Mouse (Mus musculus) forebrain, embryonic 15.5 days (tissue): Measurements from ENCODE around the gene Zfp61. TPM values are rescaled to one million over a fixed set of nuclear protein-coding genes. Genes with fewer than 3 reads are reported as not detected.
"Not testable (repeated sequence)": the region's sequence is repeated elsewhere in the genome, so short reads cannot be mapped to it uniquely, and the experiment has no call there.

Experiments used
- ATAC-seq: fragments of 200-750 bp; cut with Nextera tagmentation; replicated peaks from 2 replicates; pipeline ENCODE4 v1.8.0; 2017; ENCODE audit warnings: mild to moderate bottlenecking, moderate TSS enrichment, moderate library complexity
- H3K27ac ChIP-seq: fragments of 300-500 bp; sonication (generic); replicated peaks from 2 replicates; pipeline ENCODE4 v1.5.1; 2015; ENCODE audit warnings: mild to moderate bottlenecking, inconsistent platforms
- H3K27me3 ChIP-seq: fragments of 300-500 bp; sonication (generic); 2 replicates; pipeline ENCODE4 v1.6.1; 2015; ENCODE audit warnings: inconsistent platforms
- H3K36me3 ChIP-seq: fragments of 300-500 bp; sonication (generic); 2 replicates; pipeline ENCODE4 v1.6.1; 2015; ENCODE audit warnings: mild to moderate bottlenecking, inconsistent platforms
- H3K4me1 ChIP-seq: fragments of 300-500 bp; sonication (generic); 2 replicates; pipeline ENCODE4 v1.6.1; 2015; ENCODE audit warnings: inconsistent platforms
- H3K4me2 ChIP-seq: fragments of 300-500 bp; sonication (generic); replicated peaks from 2 replicates; pipeline ENCODE4 v1.6.1; 2015; ENCODE audit warnings: mild to moderate bottlenecking, inconsistent platforms
- H3K4me3 ChIP-seq: fragments of 300-500 bp; sonication (generic); 2 replicates; pipeline ENCODE4 v1.5.1; 2015; ENCODE audit warnings: mild to moderate bottlenecking, inconsistent platforms
- H3K9ac ChIP-seq: fragments of 300-500 bp; sonication (generic); replicated peaks from 2 replicates; pipeline ENCODE4 v1.6.1; 2015; ENCODE audit warnings: mild to moderate bottlenecking, inconsistent platforms
- H3K9me3 ChIP-seq: fragments of 300-500 bp; sonication (generic); 2 replicates; pipeline ENCODE4 v1.6.1; 2016; ENCODE audit warnings: inconsistent platforms
- WGBS: fragments of 180-500 bp; shearing (Covaris S2); methylation state at CpG from one replicate; pipeline ENCODE4 v1.1.7; 2015; ENCODE audit warnings: mixed read lengths; 5-methylcytosine and 5-hydroxymethylcytosine counted together
- polyA plus RNA-seq: library from polyadenylated mRNA; unstranded; fragments of >200 nt; fragmentation: Nextera tagmentation; extraction: Ambion mirVana; gene quantifications from 2 replicates; pipeline ENCODE4 v1.2.1, GENCODE M21; 2015

The Zfp61 gene
- polyA plus RNA-seq, 1 experiment from 2014 or later: 51.2 TPM

- Histone ChIP-seq H3K36me3 (peaks cover 79% of the 10 kb centered on the region), H3K4me1 (peaks cover 10% of the 10 kb centered on the region), H3K9me3 (no peaks in the 10 kb centered on the region), H3K4me2 (no peak overlapping the region), H3K27ac (no peak overlapping the region), H3K4me3 (no peak overlapping the region), H3K9ac (no peak overlapping the region), H3K27me3 (no peaks in the 10 kb centered on the region)
- ATAC-seq: no peak
- WGBS: 87% methylated on average over 12 of the region's 12 CpGs
Measured at GRCm38 (mm10) chr7:24293061-24293851, 7.8 kb downstream of the Zfp61 start.

DNA sequence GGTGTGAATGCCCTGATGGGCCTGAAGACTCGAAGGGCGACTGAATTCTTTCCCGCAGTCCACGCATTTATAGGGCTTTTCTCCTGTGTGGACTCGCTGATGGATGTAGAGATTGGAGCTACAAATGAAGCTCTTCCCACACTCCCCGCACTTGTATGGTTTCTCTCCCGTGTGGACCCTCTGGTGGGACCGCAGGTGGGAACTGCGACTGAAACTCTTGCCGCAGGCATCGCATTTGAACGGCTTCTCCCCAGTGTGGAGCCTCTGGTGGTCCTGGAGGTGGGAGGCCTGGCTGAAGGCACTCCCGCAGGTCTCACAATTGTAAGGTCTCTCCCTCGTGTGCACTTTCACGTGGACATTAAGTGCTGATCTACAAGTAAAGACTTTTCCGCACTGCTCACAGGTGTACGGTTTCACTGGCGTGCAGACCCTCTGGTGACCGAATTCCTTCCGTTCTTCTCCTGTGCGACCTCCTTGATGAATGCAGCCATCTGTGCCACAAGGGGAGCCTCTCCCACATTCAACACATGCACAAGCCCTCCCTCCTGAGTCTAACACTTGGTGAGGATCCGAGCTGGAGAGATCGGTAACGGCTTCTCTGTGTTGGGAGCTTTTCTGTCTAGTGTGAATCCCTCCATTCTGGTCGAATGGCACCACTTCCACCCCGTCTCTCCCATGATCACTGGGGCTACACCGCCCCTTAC lies 9.5 kb downstream of the Zfp61 start:
- Histone ChIP-seq H3K4me2 (no peak overlapping the region), H3K4me1 (no peaks in the 10 kb centered on the region), H3K4me3 (no peak overlapping the region), H3K27ac (no peak overlapping the region), H3K36me3 (peaks cover 89% of the 10 kb centered on the region), H3K9ac (no peak overlapping the region), H3K9me3 (no peaks in the 10 kb centered on the region), H3K27me3 (no peaks in the 10 kb centered on the region)
- 89% methylated on average over 27 of the region's 27 CpGs for WGBS
- ATAC-seq: no peak

- ATAC-seq: no peak
- Histone ChIP-seq H3K27me3 (no peaks in the 10 kb centered on the region), H3K27ac (no peak overlapping the region), H3K4me3 (no peak overlapping the region), H3K4me2 (no peak overlapping the region), H3K36me3 (peaks cover 78% of the 10 kb centered on the region), H3K9me3 (no peaks in the 10 kb centered on the region), H3K4me1 (no peaks in the 10 kb centered on the region), H3K9ac (no peak overlapping the region)
- WGBS: 94% methylated on average over 4 of the region's 4 CpGs
Measured at GRCm38 (mm10) chr7:24290106-24290693, 10.8 kb downstream of the Zfp61 start.

DNA sequence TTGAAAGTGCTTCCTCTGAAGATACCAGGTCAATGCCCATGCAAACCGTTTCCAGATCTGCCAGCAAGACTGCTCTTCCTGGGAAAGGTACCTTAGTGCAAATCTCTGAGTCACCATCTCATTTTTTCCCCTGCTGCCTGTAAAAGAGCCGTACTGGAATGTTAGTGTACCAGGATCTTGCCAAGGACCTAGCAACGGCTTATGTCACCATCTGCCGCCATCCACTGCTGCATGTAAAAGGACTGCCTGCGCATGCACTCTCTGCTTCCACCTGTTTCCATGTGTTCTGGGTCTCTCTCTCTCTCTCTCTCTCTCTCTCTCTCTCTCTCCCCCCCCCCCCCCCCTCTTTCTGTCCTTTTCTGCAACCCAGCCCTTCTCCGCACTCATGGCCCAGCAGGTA lies 12.5 kb downstream of the Zfp61 start:
- Histone ChIP-seq H3K4me3 (no peak overlapping the region), H3K27me3 (no peaks in the 10 kb centered on the region), H3K36me3 (peaks cover 62% of the 10 kb centered on the region), H3K9me3 (no peaks in the 10 kb centered on the region), H3K4me2 (no peak overlapping the region), H3K4me1 (no peaks in the 10 kb centered on the region), H3K27ac (no peak overlapping the region), H3K9ac (no peak overlapping the region)
- whole genome bisulfite sequencing: 75% methylated on average over 6 of the region's 6 CpGs
- ATAC-seq: no peak

DNA sequence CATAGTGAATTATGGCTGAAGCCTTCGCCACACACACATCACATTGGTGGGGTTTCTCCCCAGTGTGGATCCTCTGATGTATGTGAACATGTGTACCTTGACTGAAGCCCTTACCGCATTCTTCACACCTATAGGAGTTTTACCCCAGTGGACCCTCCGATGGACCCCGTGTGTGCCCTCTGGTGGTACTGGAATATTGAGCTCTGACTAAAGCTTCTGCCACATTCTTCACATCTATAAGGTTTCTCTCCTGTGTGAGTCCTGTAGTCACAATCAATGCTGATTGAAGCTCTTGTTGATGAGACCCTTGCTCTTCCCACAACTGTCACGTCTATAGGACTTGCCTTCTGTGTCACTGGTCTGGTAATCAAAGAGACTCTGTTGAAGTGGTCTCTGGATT lies 13.4 kb downstream of the Zfp61 start:
- no peaks in the 10 kb centered on the region for H3K4me1 ChIP-seq
- peaks cover 55% of the 10 kb centered on the region for H3K36me3 ChIP-seq
- no peaks in the 10 kb centered on the region for H3K9me3 ChIP-seq
- H3K9ac ChIP-seq: no peak overlapping the region
- WGBS: 85% methylated on average over 5 of the region's 5 CpGs
- no peak overlapping the region for H3K27ac ChIP-seq
- no peak for ATAC-seq
- no peak overlapping the region for H3K4me3 ChIP-seq
- no peak overlapping the region for H3K4me2 ChIP-seq
- H3K27me3 ChIP-seq: no peaks in the 10 kb centered on the region

- H3K9ac ChIP-seq: no peak overlapping the region
- H3K27ac ChIP-seq: no peak overlapping the region
- H3K4me3 ChIP-seq: no peak overlapping the region
- H3K4me2 ChIP-seq: no peak overlapping the region
- H3K4me1 ChIP-seq: no peaks in the 10 kb centered on the region
- no peaks in the 10 kb centered on the region for H3K27me3 ChIP-seq
- peaks cover 48% of the 10 kb centered on the region for H3K36me3 ChIP-seq
- WGBS: 87% methylated on average over 4 of the region's 4 CpGs
- H3K9me3 ChIP-seq: no peaks in the 10 kb centered on the region
- ATAC-seq: no peak
Measured at GRCm38 (mm10) chr7:24286916-24287315, 14.1 kb downstream of the Zfp61 start.

DNA sequence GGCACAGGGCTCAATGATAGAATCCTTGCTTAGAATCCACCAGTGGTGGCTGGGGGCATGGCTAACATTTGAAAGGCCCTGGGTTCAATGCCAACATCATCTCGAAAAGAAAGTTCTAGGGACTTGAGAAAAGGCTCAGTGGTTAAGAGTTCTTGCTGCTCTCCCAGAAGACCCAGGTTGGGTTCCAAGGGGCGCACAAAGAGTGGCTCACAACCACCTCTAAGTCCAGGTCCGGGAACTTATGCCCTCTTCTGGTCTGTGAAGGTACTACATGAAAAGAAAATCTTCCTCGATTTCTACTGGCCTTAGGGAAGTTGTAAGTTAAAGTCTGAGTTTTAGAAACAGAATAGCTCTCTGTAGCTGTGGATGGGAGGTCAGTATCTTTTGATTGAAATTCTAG lies 14.9 kb downstream of the Zfp61 start:
- no peaks in the 10 kb centered on the region for H3K4me1 ChIP-seq
- no peak overlapping the region for H3K9ac ChIP-seq
- H3K36me3 ChIP-seq: peaks cover 40% of the 10 kb centered on the region
- no peaks in the 10 kb centered on the region for H3K27me3 ChIP-seq
- no peak for ATAC-seq
- H3K4me2 ChIP-seq: no peak overlapping the region
- WGBS: 55% methylated on average over 4 of the region's 4 CpGs
- no peak overlapping the region for H3K4me3 ChIP-seq
- no peak overlapping the region for H3K27ac ChIP-seq
- H3K9me3 ChIP-seq: no peaks in the 10 kb centered on the region

GRCm38 (mm10) chr7:24280858-24281145 lies 20.2 kb downstream of the Zfp61 start:
- H3K36me3 ChIP-seq: peaks cover 10% of the 10 kb centered on the region; the same call in 1 of the 2 replicates
- H3K4me1 ChIP-seq: no peaks in the 10 kb centered on the region
- no peak overlapping the region for H3K4me3 ChIP-seq
- WGBS: 52% methylated on average over 4 of the region's 4 CpGs
- no peaks in the 10 kb centered on the region for H3K27me3 ChIP-seq
- H3K27ac ChIP-seq: no peak overlapping the region
- no peak for ATAC-seq
- no peak overlapping the region for H3K9ac ChIP-seq
- no peaks in the 10 kb centered on the region for H3K9me3 ChIP-seq
- no peak overlapping the region for H3K4me2 ChIP-seq

- no peak overlapping the region for H3K4me3 ChIP-seq
- H3K27ac ChIP-seq: no peak overlapping the region
- no peak overlapping the region for H3K9ac ChIP-seq
- no peaks in the 10 kb centered on the region for H3K4me1 ChIP-seq
- 64% methylated on average over 10 of the region's 10 CpGs for WGBS
- H3K4me2 ChIP-seq: no peak overlapping the region
- no peaks in the 10 kb centered on the region for H3K9me3 ChIP-seq
- no peak for ATAC-seq
- no peaks in the 10 kb centered on the region for H3K27me3 ChIP-seq
- peaks cover 10% of the 10 kb centered on the region for H3K36me3 ChIP-seq
Measured at GRCm38 (mm10) chr7:24280031-24280857, 20.8 kb downstream of the Zfp61 start.

GRCm38 (mm10) chr7:24278771-24279170 lies 22.3 kb downstream of the Zfp61 start:
- H3K9me3 ChIP-seq, H3K4me1 ChIP-seq, H3K4me3 ChIP-seq, H3K9ac ChIP-seq, H3K27ac ChIP-seq, H3K4me2 ChIP-seq, ATAC-seq, H3K27me3 ChIP-seq: not testable (repeated sequence)
- peaks cover 21% of the 10 kb centered on the region for H3K36me3 ChIP-seq
- 90% methylated on average over 3 of the region's 3 CpGs for WGBS

GRCm38 (mm10) chr7:24274456-24274855 lies 26.6 kb downstream of the Zfp61 start:
- no peak overlapping the region for H3K4me3 ChIP-seq
- no peak for ATAC-seq
- WGBS: 95% methylated on average over 4 of the region's 4 CpGs

DNA sequence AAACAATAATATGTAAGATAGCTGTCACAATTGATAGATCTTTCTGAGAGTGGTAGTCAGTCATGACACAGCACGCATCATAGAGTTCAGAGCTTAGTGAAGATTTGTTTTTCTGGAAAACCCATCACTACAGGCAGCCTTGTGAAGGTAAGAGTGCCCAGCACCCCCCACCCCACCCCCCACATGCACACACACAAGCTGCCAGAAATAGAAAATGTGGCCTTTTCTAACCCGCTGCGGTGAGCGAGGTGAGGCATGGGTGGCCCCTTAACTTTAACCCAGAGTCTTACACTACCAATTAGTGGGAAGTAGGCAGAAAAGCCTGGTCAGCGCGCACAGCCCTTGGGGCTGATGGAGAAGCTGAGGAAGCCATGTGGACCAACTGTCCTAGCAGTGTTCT lies 29.8 kb downstream of the Zfp61 start:
- H3K4me2 ChIP-seq: no peak overlapping the region
- H3K27me3 ChIP-seq: no peaks in the 10 kb centered on the region
- ATAC-seq: no peak
- H3K36me3 ChIP-seq: peaks cover 20% of the 10 kb centered on the region
- no peak overlapping the region for H3K4me3 ChIP-seq
- no peak overlapping the region for H3K27ac ChIP-seq
- peaks cover 12% of the 10 kb centered on the region for H3K4me1 ChIP-seq
- no peak overlapping the region for H3K9ac ChIP-seq
- 95% methylated on average over 6 of the region's 6 CpGs for WGBS
- H3K9me3 ChIP-seq: no peaks in the 10 kb centered on the region

More at GRCm38 (mm10) chr7:24274456-24274855, 26.6 kb downstream of the Zfp61 start:
- no peak overlapping the region for H3K27ac ChIP-seq
- no peak overlapping the region for H3K9ac ChIP-seq
- H3K4me2 ChIP-seq: no peak overlapping the region
- H3K36me3 ChIP-seq: peaks cover 25% of the 10 kb centered on the region
- no peaks in the 10 kb centered on the region for H3K9me3 ChIP-seq
- H3K27me3 ChIP-seq: no peaks in the 10 kb centered on the region
- peaks cover 12% of the 10 kb centered on the region for H3K4me1 ChIP-seq
